Mouse (Mus musculus): ENCODE results near the gene 1700025C18Rik. TPM values are rescaled to one million over a fixed set of nuclear protein-coding genes. Genes with fewer than 3 reads are reported as not detected.

The 1700025C18Rik gene
- total RNA-seq, 2 experiments from 2014 or later, result not detected

- no peak for DNase-seq
Observed at GRCm38 (mm10) chr2:165078045-165078444, 12.5 kb downstream of the 1700025C18Rik start.

- no peak for DNase-seq
Observed at GRCm38 (mm10) chr2:165077055-165077454, 13.5 kb downstream of the 1700025C18Rik start.

GRCm38 (mm10) chr2:165074937-165075336 lies 15.6 kb downstream of the 1700025C18Rik start:
- peak; percentile 77 for DNase-seq

- DNase-seq, result no peak
Observed at GRCm38 (mm10) chr2:165074081-165074884, 16.3 kb downstream of the 1700025C18Rik start.

- DNase-seq, result no peak
Observed at GRCm38 (mm10) chr2:165073381-165073781, 17.2 kb downstream of the 1700025C18Rik start.

- peak; percentile 54 for DNase-seq
Observed at GRCm38 (mm10) chr2:165070096-165070816, 20.3 kb downstream of the 1700025C18Rik start.

GRCm38 (mm10) chr2:165068806-165069205 lies 21.7 kb downstream of the 1700025C18Rik start:
- no peak for DNase-seq

- no peak for DNase-seq
Observed at GRCm38 (mm10) chr2:165064489-165064888, 26.1 kb downstream of the 1700025C18Rik start.

- no peak for DNase-seq
Observed at GRCm38 (mm10) chr2:165061638-165062433, 28.7 kb downstream of the 1700025C18Rik start.

GRCm38 (mm10) chr2:165059961-165060360 lies 30.6 kb downstream of the 1700025C18Rik start:
- no peak for DNase-seq

GRCm38 (mm10) chr2:165056377-165057085 lies 34.0 kb downstream of the 1700025C18Rik start:
- no peak for DNase-seq

- DNase-seq, result no peak
Observed at GRCm38 (mm10) chr2:165055905-165056304, 34.6 kb downstream of the 1700025C18Rik start.

GRCm38 (mm10) chr2:165054888-165055852 lies 35.4 kb downstream of the 1700025C18Rik start, which contains the start of gene Cd40:
Cd40 (plus strand) TSS chr2:165055627.
- peak; percentile 44 for DNase-seq

GRCm38 (mm10) chr2:165051566-165051965 lies 39.0 kb downstream of the 1700025C18Rik start:
- no peak for DNase-seq

GRCm38 (mm10) chr2:165050826-165051548 lies 39.6 kb downstream of the 1700025C18Rik start:
- no peak for DNase-seq

- DNase-seq, result no peak
Observed at GRCm38 (mm10) chr2:165049044-165049443, 41.5 kb downstream of the 1700025C18Rik start.

- DNase-seq, result no peak
Observed at GRCm38 (mm10) chr2:165043729-165044128, 46.8 kb downstream of the 1700025C18Rik start.

- DNase-seq, result no peak
Observed at GRCm38 (mm10) chr2:165043090-165043636, 47.4 kb downstream of the 1700025C18Rik start.

- no peak for DNase-seq
Observed at GRCm38 (mm10) chr2:165042126-165042525, 48.4 kb downstream of the 1700025C18Rik start.
